9 mouse cellular contexts compared by ENCODE assay signal in genomic region chr7:25151009-25151408, GRCm38 (mm10). TPM values are rescaled to one million over a fixed set of nuclear protein-coding genes. Genes with fewer than 3 reads are reported as not detected.
DNase-seq lines count a peak whose midpoint lies in the region; ATAC-seq and TF ChIP-seq lines count a peak whose summit lies in the region.
"Had no signal": no experiment of that assay in that cellular context is flagged by ENCODE, and none has a peak within 500 bp of the region (broad histone marks: within the 10 kb centered on the region; RNA-seq: fewer than 3 reads in every experiment).

No protein-coding gene starts in this region.

- no peak overlapping the region for H3K9ac ChIP-seq in kidney, embryonic 16.5 days (replicated peaks; ENCODE audit: low read length)
- H3K9ac ChIP-seq in forebrain, postnatal 0 days: peak overlapping the region; percentile 18; the same call in 1 of the 2 replicates
- H3K9ac ChIP-seq: heart, embryonic 15.5 days had no signal

- H3K4me3 ChIP-seq in kidney, embryonic 16.5 days (ENCODE audit: low read length): no peak overlapping the region
- no peak overlapping the region for H3K4me3 ChIP-seq in forebrain, postnatal 0 days (ENCODE audit: low read depth, low read length)
- peak overlapping the region; percentile 50 for H3K4me3 ChIP-seq in midbrain, embryonic 10.5 days
- H3K4me3 ChIP-seq: heart, embryonic 15.5 days had no signal

- no peak for ATAC-seq in kidney, embryonic 16.5 days (ENCODE audit: low FRiP score, low TSS enrichment)
- no peak for ATAC-seq in forebrain, postnatal 0 days
- no peak for ATAC-seq in granulocyte monocyte progenitor cell, adult 5-6 weeks (replicated peaks; ENCODE audit: poor library complexity, severe bottlenecking)

- 5% methylated on average over 7 of the region's 7 CpGs for WGBS in kidney, embryonic 16.5 days
- 7% methylated on average over 7 of the region's 7 CpGs for WGBS in forebrain, postnatal 0 days
- WGBS in midbrain, embryonic 10.5 days: 0% methylated on average over 7 of the region's 7 CpGs

- intact Hi-C loops in heart, postnatal 36 days (cut with DNase I): no loop called here

- no peaks in the 10 kb centered on the region for H3K36me3 ChIP-seq in kidney, embryonic 16.5 days (ENCODE audit: insufficient read depth, low read length)
- peaks cover 4% of the 10 kb centered on the region; the same call in 1 of the 2 replicates for H3K36me3 ChIP-seq in forebrain, postnatal 0 days (ENCODE audit: insufficient read depth)
- H3K36me3 ChIP-seq in midbrain, embryonic 10.5 days: no peaks in the 10 kb centered on the region
- H3K36me3 ChIP-seq: heart, embryonic 15.5 days had no signal

- H3K27ac ChIP-seq in kidney, embryonic 16.5 days (ENCODE audit: low read length): no peak overlapping the region
- no peak overlapping the region; the same call in 1 of the 2 replicates for H3K27ac ChIP-seq in forebrain, postnatal 0 days (ENCODE audit: low read depth, low read length)
- peak overlapping the region; percentile 92 for H3K27ac ChIP-seq in midbrain, embryonic 10.5 days (replicated peaks)
- H3K27ac ChIP-seq: heart, embryonic 15.5 days had no signal

- peak overlapping the region; percentile 20; the same call in 1 of the 2 replicates for H3K4me2 ChIP-seq in kidney, embryonic 16.5 days (replicated peaks; ENCODE audit: low read depth, low read length)
- peak overlapping the region; percentile 5; the same call in 1 of the 2 replicates for H3K4me2 ChIP-seq in forebrain, postnatal 0 days (ENCODE audit: low read depth)
- H3K4me2 ChIP-seq: heart, embryonic 15.5 days had no signal

- no peak for TF ChIP-seq CTCF in forebrain, postnatal 0 days (IDR thresholded peaks at IDR 0.05; ENCODE audit: low read depth)

- H3K4me1 ChIP-seq in kidney, embryonic 16.5 days (ENCODE audit: insufficient read depth, low read length): peaks cover 43% of the 10 kb centered on the region
- peaks cover 27% of the 10 kb centered on the region for H3K4me1 ChIP-seq in forebrain, postnatal 0 days (ENCODE audit: insufficient read depth)
- peaks cover 85% of the 10 kb centered on the region for H3K4me1 ChIP-seq in midbrain, embryonic 10.5 days
- H3K4me1 ChIP-seq: heart, embryonic 15.5 days had no signal

- H3K27me3 ChIP-seq in kidney, embryonic 16.5 days (ENCODE audit: insufficient read depth, low read length): peaks cover 7% of the 10 kb centered on the region; the same call in 1 of the 2 replicates
- no peaks in the 10 kb centered on the region for H3K27me3 ChIP-seq in forebrain, postnatal 0 days (ENCODE audit: insufficient read depth, low read length)
- H3K27me3 ChIP-seq in midbrain, embryonic 10.5 days (ENCODE audit: low read depth, poor library complexity, severe bottlenecking): peaks cover 86% of the 10 kb centered on the region

- no peaks in the 10 kb centered on the region for H3K9me3 ChIP-seq in kidney, embryonic 16.5 days (ENCODE audit: low read length)
- H3K9me3 ChIP-seq in forebrain, postnatal 0 days (ENCODE audit: low read length): no peaks in the 10 kb centered on the region
- H3K9me3 ChIP-seq in midbrain, embryonic 10.5 days (replicated peaks): no peaks in the 10 kb centered on the region
- H3K9me3 ChIP-seq: heart, embryonic 15.5 days had no signal

- no peak for DNase-seq in kidney, postnatal 10 days
- no peak for DNase-seq in forebrain, postnatal 0 days
- DNase-seq in midbrain, embryonic 10.5 days (ENCODE audit: low spot score): peak; percentile 90
- peak; percentile 71 for DNase-seq in retina, postnatal 1 day
- DNase-seq in urinary bladder, postnatal 25 days (ENCODE audit: low spot score): no peak
- DNase-seq in heart, postnatal 36 days: no peak

RNA-seq across cellular contexts. Expression of gene Pou2f2, which starts 28.5 kb away (rescaled TPM):
- 0.40 and 0.99 TPM in 2 replicates for polyA plus RNA-seq in kidney, embryonic 16.5 days (2015; fragmentation: Nextera tagmentation; extraction: Ambion mirVana)
- total RNA-seq in forebrain, postnatal 0 days (2014; rRNA removed): 5.8 and 6.0 TPM in 2 replicates
- 9.8 and 21.2 TPM in 2 replicates for polyA plus RNA-seq in forebrain, postnatal 0 days (2015; fragmentation: Nextera tagmentation; extraction: Ambion mirVana)
- polyA plus RNA-seq in midbrain, embryonic 10.5 days (2016; fragmentation: Nextera tagmentation; extraction: Ambion mirVana): 13.6 and 26.5 TPM in 2 replicates
- total RNA-seq in heart, postnatal 36 days (2021): under 1 TPM; 0.53 to 0.68 TPM
- total RNA-seq in granulocyte monocyte progenitor cell, adult 5-6 weeks (2014; fragmentation: Nextera tagmentation): 18.4 and 26.6 TPM in 2 replicates
- total RNA-seq in granulocyte monocyte progenitor cell, adult 5-6 weeks (2017): 5.0 and 5.1 TPM in 2 replicates

Comparison
In these comparisons a context has a peak if more than half of its experiments do, and no peak if none do; other contexts are left out.
1. DNase-seq: peak in midbrain, embryonic 10.5 days (single experiment) and retina, postnatal 1 day (single experiment); none in kidney, postnatal 10 days (single experiment), forebrain, postnatal 0 days (single experiment), urinary bladder, postnatal 25 days (single experiment) and heart, postnatal 36 days (0 of 2).